Mouse (Mus musculus) kidney, adult 2 months (tissue): ENCODE results near the gene Rhoc. TPM values are rescaled to one million over a fixed set of nuclear protein-coding genes. Genes with fewer than 3 reads are reported as not detected.
"Not testable (repeated sequence)": the region's sequence is repeated elsewhere in the genome, so short reads cannot be mapped to it uniquely, and the experiment has no call there.

Source experiments
- DNase-seq: peaks from one replicate; pipeline ENCODE4 v3.0.0; 2021
- H3K27ac ChIP-seq: fragments of 200-500 bp; 2 replicates; pipeline ENCODE4 v1.5.1; 2012; ENCODE audit warnings: low read depth, low read length, control low read depth, inconsistent platforms; ENCODE audit not compliant: insufficient read depth
- H3K27me3 ChIP-seq: fragments of 200-500 bp; replicated peaks from 2 replicates; pipeline ENCODE4 v1.6.1; 2012; ENCODE audit warnings: mild to moderate bottlenecking, moderate library complexity, low read length, inconsistent platforms; ENCODE audit not compliant: control insufficient read depth, insufficient read depth
- H3K36me3 ChIP-seq: fragments of 200-500 bp; 2 replicates; pipeline ENCODE4 v1.6.1; 2012; ENCODE audit warnings: mild to moderate bottlenecking, moderate library complexity, low read length, inconsistent platforms; ENCODE audit not compliant: control insufficient read depth, insufficient read depth
- H3K4me1 ChIP-seq: fragments of 200-500 bp; 2 replicates; pipeline ENCODE4 v1.6.1; 2011; ENCODE audit warnings: low read length; ENCODE audit not compliant: control insufficient read depth, insufficient read depth
- H3K4me3 ChIP-seq: fragments of 200-500 bp; 2 replicates; pipeline ENCODE4 v1.5.1; 2011; ENCODE audit warnings: mild to moderate bottlenecking, low read depth, low read length, control low read depth; ENCODE audit not compliant: insufficient read depth
- CTCF ChIP-seq: fragments of 200-500 bp; conservative IDR thresholded peaks from 2 replicates; pipeline ENCODE4 v1.5.1; 2011; ENCODE audit warnings: low read depth, mild to moderate bottlenecking, control low read depth, low read length, moderate library complexity, mixed read lengths; ENCODE audit not compliant: insufficient read depth, insufficient read length
- POLR2A ChIP-seq: fragments of 200-500 bp; IDR thresholded peaks from one replicate; pipeline ENCODE4 v1.6.1; 2011; ENCODE audit warnings: low read depth, low read length, control low read depth
- WGBS: fragments of 180-500 bp; shearing (Covaris S2); methylation state at CpG from one replicate; pipeline ENCODE4 v1.1.7; 2018; 5-methylcytosine and 5-hydroxymethylcytosine counted together
- polyA plus RNA-seq: library from polyadenylated mRNA; depleted of rRNA; stranded (reverse); fragments of >200 nt; gene quantifications from 2 replicates; pipeline ENCODE4 v1.2.3, GENCODE M21; 2012

Rhoc gene
- polyA plus RNA-seq, 1 experiment = 87.2 TPM

DNA sequence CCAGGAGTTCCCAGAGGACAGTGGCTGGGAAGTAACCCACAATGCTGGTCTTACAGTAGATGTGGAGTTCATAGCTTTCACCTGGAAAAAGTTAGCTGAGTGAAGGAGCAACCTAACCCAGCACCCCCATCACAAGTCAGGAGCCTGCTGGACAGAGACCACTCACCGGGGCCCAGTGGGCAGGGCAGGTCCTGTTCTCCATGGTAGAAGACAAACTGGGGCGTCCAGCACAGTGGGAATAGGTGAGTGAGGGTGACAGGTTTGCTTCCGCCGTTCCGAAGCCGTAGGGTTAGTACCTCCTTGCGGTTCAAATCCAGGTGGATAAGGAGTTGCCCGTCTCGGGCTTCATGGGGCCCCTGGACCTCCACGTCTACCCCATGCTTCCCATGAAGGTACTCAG, 16.1 kb downstream of the Rhoc start:
- no peak for DNase-seq
- Histone ChIP-seq H3K36me3 (no peaks in the 10 kb centered on the region), H3K4me3 (no peak overlapping the region), H3K27me3 (no peaks in the 10 kb centered on the region), H3K27ac (no peak overlapping the region), H3K4me1 (no peaks in the 10 kb centered on the region)
- 95% methylated on average over 10 of the region's 10 CpGs for WGBS
- no peak for TF ChIP-seq CTCF
- no peak for TF ChIP-seq POLR2A

DNA sequence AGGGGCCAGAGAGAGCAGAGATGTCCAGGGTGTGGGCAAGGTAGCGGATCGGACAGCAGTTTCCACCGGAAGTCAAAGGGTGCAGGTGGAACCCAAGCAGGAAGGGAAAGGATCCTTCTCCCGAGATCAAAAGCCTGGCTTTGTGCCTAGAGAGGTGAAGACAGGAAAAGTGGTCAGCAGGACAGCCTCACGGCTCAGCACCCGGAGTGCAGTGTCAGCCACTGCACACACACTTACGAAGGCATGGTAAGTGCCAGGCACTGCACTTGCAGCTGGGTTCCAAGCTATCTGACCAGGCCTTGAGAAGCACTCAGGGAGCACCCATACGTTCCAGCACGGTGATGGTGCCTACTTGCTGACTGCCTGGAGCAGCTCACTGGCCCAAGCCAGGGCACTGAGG, 17.4 kb downstream of the Rhoc start:
- H3K4me3 ChIP-seq = no peak overlapping the region
- DNase-seq = no peak
- H3K27me3 ChIP-seq = no peaks in the 10 kb centered on the region
- H3K36me3 ChIP-seq = no peaks in the 10 kb centered on the region
- 51% methylated on average over 9 of the region's 9 CpGs for WGBS
- no peaks in the 10 kb centered on the region for H3K4me1 ChIP-seq
- no peak overlapping the region for H3K27ac ChIP-seq
- TF ChIP-seq POLR2A (no peak), CTCF (no peak)

DNA sequence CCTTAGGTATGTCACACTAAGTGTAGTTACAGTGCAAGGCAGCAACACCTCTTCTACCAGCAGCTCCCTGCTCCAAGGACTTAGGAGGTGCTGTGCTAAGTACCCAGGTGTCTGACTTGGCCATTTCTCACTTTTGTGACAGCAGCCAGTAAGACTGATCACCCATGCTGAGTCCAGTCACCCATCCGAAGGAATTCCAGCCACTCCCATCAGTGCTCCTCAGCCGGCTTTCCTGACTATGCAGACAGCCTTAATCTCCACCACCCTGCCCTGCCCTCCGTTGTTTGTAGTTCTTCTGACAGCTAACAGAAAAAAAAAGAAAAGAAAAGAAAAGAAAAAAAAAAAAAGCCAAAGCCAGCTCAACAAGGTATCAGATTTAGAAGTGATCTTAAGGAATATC, 23.6 kb downstream of the Rhoc start:
- H3K4me3 ChIP-seq = no peak overlapping the region
- no peak for DNase-seq
- TF ChIP-seq POLR2A = no peak
- no peak for TF ChIP-seq CTCF
- WGBS = 45% methylated on average over 3 of the region's 3 CpGs
- no peaks in the 10 kb centered on the region for H3K36me3 ChIP-seq
- H3K27ac ChIP-seq = no peak overlapping the region
- H3K27me3 ChIP-seq = no peaks in the 10 kb centered on the region
- H3K4me1 ChIP-seq = peaks cover 4% of the 10 kb centered on the region; the same call in 1 of the 2 replicates

DNA sequence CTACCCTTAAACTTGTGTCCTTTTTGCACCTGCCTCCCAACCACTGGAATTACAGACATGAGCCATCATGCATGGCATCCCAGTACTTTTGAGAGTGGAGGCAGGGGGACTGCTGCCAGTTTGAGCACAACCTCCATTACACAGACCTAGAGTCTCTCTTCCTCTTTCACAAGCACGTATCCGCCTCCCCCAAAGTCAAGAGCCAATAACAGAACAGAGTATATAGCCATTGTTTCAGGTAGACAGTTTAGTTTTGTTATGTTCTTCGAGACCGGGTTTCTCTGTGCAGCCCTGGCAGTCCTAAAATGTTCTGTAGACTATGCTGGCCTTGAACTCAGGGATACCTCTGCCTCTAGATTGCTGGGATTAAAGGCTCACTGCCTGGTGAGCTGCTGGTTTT, 24.1 kb downstream of the Rhoc start:
- no peak overlapping the region for H3K4me3 ChIP-seq
- no peaks in the 10 kb centered on the region for H3K27me3 ChIP-seq
- H3K27ac ChIP-seq = no peak overlapping the region
- peaks cover 7% of the 10 kb centered on the region; the same call in 1 of the 2 replicates for H3K4me1 ChIP-seq
- H3K36me3 ChIP-seq = no peaks in the 10 kb centered on the region
- DNase-seq = no peak
- TF ChIP-seq POLR2A = no peak
- no peak for TF ChIP-seq CTCF
- WGBS = 93% methylated on average over 4 of the region's 4 CpGs

DNA sequence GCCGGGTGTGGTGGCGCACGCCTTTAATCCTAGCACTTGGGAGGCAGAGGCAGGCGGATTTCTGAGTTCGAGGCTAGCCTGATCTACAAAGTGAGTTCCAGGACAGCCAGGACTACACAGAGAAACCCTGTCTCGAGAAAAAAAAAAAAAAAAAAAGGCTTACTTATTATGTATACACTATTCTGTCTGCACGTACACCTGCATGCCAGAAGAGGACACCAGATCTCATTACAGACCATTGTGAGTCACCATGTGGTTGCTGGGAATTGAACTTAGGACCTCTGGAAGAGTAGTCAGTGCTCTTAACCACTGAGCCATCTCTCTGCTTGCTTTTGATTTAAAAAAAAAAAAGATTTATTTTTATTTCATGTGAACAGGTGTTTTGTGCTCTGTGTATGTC, 25.1 kb downstream of the Rhoc start:
- not testable (repeated sequence) for DNase-seq, H3K4me3 ChIP-seq, H3K27me3 ChIP-seq, H3K27ac ChIP-seq, H3K4me1 ChIP-seq, H3K36me3 ChIP-seq
- 89% methylated on average over 7 of the region's 7 CpGs for WGBS

DNA sequence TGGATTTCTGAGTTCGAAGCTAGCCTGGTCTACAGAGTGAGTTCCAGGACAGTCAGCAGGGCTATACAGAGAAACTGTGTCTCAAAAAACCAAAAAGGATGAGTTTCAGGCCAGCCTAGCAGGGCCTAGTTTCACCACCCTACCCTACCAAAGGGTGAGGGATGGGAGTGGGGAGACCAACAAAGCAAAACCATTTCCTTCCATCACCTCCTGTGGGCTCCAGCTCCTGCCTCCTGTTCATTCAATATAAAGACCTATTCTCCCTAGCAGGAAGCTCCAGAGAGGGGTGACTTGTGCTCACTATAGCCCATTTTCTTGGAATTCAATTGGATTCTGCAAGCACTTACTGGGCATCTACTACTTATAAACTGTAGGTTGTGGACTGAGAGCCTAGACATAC, 26.6 kb downstream of the Rhoc start:
- no peaks in the 10 kb centered on the region for H3K27me3 ChIP-seq
- H3K4me3 ChIP-seq = no peak overlapping the region
- TF ChIP-seq CTCF (no peak), POLR2A (no peak)
- no peak for DNase-seq
- peaks cover 11% of the 10 kb centered on the region; the same call in 1 of the 2 replicates for H3K4me1 ChIP-seq
- 100% methylated on average over 1 of the region's 1 CpGs for WGBS
- H3K27ac ChIP-seq = no peak overlapping the region
- no peaks in the 10 kb centered on the region for H3K36me3 ChIP-seq

DNA sequence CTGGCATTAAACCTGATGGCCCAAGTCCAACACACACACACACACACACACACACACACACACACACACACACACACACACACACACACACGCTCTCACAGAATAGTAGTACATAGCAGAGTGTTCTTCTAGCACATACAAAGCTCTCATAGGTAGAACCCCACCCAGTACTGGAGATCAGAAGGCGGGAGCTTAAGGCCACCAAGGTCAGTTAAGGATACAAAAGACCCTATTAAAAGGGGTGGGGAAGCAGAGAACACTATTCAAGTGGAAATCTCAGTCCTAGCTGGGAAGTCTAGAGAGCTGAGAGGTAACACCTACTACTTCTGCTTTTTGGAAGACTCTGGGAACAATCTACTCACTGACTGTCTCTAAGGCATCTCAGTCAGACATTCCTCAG, 27.2 kb downstream of the Rhoc start:
- H3K36me3 ChIP-seq = no peaks in the 10 kb centered on the region
- H3K4me1 ChIP-seq = peaks cover 11% of the 10 kb centered on the region; the same call in 1 of the 2 replicates
- no peak for DNase-seq
- H3K27ac ChIP-seq = no peak overlapping the region
- TF ChIP-seq POLR2A = no peak
- no peak for TF ChIP-seq CTCF
- H3K4me3 ChIP-seq = no peak overlapping the region
- no peaks in the 10 kb centered on the region for H3K27me3 ChIP-seq
- 88% methylated on average over 2 of the region's 2 CpGs for WGBS

DNA sequence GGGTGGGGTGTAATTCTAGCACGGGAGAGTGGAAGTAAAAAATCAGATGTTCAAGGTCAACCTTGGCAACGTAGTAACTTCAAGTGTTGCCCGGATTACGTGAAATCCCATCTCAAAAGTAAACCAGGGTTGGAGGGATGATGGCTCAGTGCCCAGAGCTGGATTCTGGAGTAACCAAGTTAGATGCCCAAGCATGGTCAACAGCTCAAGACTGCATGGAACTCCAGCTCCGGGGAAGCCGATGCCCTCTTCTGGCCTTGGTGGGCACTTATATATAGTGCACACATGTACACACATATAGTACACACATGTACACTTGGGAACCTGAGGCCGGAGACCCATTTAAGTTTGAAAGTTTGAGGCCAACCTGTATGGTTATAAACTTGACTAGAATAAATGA, 28.0 kb downstream of the Rhoc start:
- TF ChIP-seq CTCF = no peak
- TF ChIP-seq POLR2A = no peak
- Histone ChIP-seq H3K27me3 (no peaks in the 10 kb centered on the region), H3K4me1 (peaks cover 11% of the 10 kb centered on the region; the same call in 1 of the 2 replicates), H3K36me3 (no peaks in the 10 kb centered on the region), H3K4me3 (no peak overlapping the region), H3K27ac (no peak overlapping the region)
- 90% methylated on average over 7 of the region's 7 CpGs for WGBS
- DNase-seq = no peak
